Mouse (Mus musculus) bone marrow macrophage, adult 2 months (primary cell): ENCODE results near the gene P2ry13.

Experiments used
- CTCF ChIP-seq: IDR thresholded peaks from 2 replicates; pipeline ENCODE4 v1.5.1; 2012; ENCODE audit warnings: low read depth, mild to moderate bottlenecking, low read length, moderate library complexity
- POLR2A ChIP-seq: IDR thresholded peaks from 2 replicates; pipeline ENCODE4 v1.6.1; 2012; ENCODE audit warnings: mild to moderate bottlenecking, low read depth, low read length, borderline replicate concordance

GRCm38 (mm10) chr3:59211784-59212183, 1.1 kb upstream of the P2ry13 start:
- TF ChIP-seq POLR2A (no peak), CTCF (no peak)
